Mouse (Mus musculus) liver, postnatal 0 days (tissue): ENCODE results near the gene Fgd6.

ENCODE experiments used
- CTCF ChIP-seq: sonication (generic); IDR thresholded peaks from 2 replicates; pipeline ENCODE4 v1.5.1; 2016; ENCODE audit warnings: antibody characterized with exemption, low read depth
- EP300 ChIP-seq: IDR thresholded peaks from 2 replicates; pipeline ENCODE4 v1.6.1; 2016; ENCODE audit warnings: antibody characterized with exemption, low read depth, mild to moderate bottlenecking

- TF ChIP-seq CTCF (no peak), EP300 (no peak)
Measured at GRCm38 (mm10) chr10:94038366-94039260, 2.8 kb downstream of the Fgd6 start.
